Mouse (Mus musculus): Measurements from ENCODE around the gene Zfp747. TPM values are rescaled to one million over a fixed set of nuclear protein-coding genes. Genes with fewer than 3 reads are reported as not detected.
A peak's percentile ranks its signal among the peaks of the same experiment; 100 is the strongest.
"Not testable (repeated sequence)": the region's sequence is repeated elsewhere in the genome, so short reads cannot be mapped to it uniquely, and the experiment has no call there.

Gene Zfp747
- total RNA-seq (2015; ENCODE audit: low replicate concordance) (0.42 TPM in 1 of 2 replicates, not detected in the other), total RNA-seq (2017; ENCODE audit: low replicate concordance) (2.4 TPM in 1 of 2 replicates, not detected in the other)

DNA sequence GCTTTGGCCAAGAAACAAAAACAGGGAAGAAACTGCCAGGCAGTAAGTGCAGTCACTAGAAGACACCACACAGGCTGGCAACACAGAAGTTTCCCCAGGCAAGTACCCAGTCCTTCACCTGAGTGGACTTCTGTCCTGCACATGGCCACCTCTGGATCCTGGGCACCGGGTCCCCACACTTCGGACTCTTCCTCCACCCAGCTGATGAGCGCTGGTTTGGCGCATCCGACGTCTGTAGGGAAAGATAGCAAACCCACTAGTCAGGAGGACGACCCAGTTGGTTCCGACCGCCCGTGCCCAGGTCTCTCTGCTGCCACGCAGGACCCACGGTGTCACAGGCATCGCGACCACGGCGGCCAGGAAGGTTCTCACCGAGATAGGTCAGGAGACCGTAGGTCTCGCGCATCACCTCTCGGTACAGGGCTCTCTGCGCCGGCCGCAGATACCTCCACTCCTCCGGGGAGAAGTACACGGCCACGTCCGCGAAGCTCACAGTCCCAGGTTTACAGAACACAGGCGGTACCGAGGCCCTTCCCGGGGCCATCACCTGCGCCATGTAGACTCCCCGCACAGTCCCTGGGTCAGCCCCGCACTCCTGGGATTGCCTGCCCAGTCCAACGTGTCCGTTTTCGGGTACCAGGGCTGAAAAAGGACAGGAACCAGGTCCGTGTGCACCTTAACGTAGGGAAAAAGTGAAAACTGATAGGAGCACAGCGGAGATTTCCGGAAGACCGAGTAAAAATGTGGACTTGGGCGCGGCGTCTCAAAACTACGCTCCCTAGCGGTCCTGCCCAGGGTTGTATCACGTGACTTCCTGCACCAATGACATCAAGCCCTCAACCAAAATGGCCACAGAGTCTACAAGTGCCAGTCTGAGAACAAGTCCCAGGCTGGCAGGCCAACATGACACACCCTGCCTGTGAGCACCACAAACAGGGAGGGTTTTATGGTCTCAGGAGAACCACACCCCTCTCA, at the start of gene Zfp747:
TSS of gene Zfp747 (minus strand) at position 780 of the 975 bp plus-strand sequence.
- peak; percentile 95 for ATAC-seq (replicated peaks; ENCODE audit: low FRiP score, poor library complexity, severe bottlenecking)

DNA sequence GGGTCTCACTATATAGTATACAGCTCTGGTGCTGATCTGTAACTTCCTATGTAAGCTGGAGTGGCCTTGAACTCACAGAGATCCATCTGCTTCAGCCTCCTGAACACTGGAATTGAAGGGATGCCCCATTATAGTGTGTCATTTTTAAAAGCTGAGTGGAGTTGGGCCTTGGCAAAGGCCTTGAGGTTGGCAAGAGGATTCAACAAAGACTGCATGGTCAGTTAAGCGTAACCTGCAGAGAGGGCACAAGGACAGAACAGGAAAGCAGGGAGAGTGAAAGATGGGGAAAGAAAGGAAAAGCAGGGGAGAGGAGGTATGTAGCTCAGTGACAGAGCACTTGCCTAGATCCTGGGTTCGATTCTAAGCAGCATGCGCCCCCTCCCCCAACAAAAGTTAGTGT, 49.4 kb upstream of the Zfp747 start:
- ATAC-seq (replicated peaks; ENCODE audit: low FRiP score, poor library complexity, severe bottlenecking) = no peak

DNA sequence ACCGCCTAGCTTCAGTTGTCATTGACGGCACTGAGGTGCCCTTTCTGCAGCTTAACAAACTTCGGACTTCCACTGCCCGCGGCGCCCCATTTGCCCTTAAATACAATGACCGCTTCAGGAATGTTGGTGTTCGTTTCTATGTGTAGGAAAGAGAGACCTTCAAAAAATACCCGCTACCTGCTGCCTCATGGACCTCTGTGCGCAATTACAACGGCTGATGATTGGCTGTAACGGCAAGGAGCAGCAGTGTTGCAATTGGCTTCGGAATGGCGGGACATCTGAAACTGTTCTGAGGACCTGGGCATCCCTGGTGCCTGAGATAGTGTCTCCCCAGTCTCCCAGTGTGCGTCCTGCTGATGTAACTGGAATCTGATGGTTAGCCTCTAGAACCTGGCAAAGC, 46.4 kb upstream of the Zfp747 start:
- peak; percentile 62 for ATAC-seq (replicated peaks; ENCODE audit: low FRiP score, poor library complexity, severe bottlenecking)

DNA sequence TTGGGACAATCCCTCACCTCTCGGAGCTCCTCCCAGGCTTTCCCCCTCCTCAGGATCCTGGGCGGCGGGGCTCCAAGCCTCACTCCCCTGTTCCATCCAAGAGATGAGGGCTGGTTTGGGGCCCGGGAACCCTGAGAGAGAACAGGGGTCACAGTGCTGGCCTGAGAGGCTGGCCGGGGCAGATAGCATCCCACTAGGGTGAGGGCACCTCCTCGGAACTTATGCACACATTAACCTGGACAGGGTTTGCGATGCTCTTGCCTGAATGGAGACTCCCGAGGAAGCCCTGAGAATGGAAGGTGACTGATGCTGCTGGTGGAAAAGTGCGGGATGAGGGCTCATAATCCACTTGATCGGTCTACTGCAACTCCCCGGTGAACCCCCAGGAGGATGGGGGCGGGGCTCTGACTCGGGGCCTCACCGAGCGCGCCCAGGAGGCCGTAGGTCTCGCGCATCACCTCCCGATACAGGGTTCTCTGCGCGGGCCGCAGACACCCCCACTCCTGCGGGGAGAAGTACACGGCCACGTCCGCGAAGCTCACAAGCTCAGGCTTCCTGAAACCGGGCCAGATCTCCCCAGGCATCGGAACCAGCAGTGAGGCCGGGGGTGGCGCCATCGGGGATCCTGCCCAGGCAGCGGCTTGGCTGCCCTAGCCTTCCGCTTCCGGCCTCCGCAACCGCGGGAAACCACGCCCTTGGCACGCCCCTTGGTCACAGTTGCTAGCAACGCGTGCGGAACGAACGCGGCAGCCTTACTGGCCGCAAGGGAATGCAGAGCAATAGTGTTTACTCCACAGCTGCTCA, 45.7 kb upstream of the Zfp747 start, which contains the start of gene Zfp688:
TSS of gene Zfp688 (minus strand) at position 681 of the 804 bp plus-strand sequence.
- ATAC-seq (replicated peaks; ENCODE audit: low FRiP score, poor library complexity, severe bottlenecking) = peak; percentile 95

DNA sequence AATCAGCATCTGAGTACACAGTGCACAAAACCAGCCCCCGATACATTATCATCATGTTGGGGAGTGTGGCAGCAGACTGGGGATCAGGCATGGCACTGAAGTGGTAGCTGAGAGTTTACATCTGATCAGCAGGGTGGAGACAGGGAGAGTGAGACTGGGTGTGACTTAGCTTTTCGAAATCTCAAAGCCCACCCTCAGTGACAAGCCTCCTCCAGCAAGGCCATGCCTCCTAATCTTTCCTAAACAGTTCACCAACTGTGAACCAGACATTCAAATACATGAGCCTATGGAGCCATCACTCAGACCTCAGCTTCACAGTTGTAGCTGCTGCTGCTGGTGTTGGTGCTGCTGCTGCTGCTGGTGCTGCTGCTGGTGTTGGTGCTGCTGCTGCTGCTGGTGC, 35.6 kb upstream of the Zfp747 start:
- ATAC-seq (replicated peaks; ENCODE audit: low FRiP score, poor library complexity, severe bottlenecking) = no peak

DNA sequence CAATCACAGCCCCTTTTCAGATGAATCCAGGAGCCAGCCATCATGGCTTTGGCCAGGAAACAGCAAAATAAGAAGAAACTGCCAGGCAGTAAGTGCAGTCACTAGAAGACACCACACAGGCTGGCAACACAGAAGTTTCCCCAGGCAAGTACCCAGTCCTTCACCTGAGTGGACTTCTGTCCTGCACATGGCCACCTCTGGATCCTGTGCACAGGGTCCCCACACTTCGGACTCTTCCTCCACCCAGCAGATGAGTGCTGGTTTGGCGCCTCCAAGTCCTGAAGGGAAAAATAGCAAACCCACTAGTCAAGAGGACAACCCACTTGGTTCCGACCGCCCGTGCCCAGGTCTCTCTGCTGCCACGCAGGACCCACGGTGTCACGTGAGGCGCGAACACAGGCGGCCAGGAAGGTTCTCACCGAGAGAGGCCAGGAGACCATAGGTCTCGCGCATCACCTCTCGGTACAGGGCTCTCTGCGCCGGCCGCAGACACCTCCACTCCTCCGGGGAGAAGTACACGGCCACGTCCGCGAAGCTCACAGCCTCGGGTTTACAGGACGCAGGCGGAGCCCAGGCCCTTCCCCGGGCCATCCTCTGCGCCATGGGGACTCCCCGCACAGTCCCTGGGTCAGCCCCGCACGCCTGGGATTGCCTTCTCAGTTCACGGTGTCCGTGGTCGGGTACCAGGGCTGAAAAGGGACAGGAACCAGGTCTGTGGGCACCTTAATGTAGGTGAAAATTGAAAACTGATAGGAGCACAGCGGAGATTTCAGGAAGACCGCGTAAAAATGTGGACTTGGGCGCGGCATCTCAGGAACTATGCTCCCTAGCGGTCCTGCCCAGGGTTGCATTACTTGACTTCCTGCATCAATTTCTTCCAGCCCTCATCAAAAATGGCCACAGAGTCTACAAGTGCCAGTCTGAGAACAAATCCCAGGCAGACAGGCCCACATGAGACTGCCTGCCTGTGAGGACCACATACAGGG, 30.4 kb upstream of the Zfp747 start, which contains the start of gene Zfp764:
TSS of gene Zfp764 (minus strand) at position 821 of the 986 bp plus-strand sequence.
- ATAC-seq (replicated peaks; ENCODE audit: low FRiP score, poor library complexity, severe bottlenecking) = peak; percentile 75

DNA sequence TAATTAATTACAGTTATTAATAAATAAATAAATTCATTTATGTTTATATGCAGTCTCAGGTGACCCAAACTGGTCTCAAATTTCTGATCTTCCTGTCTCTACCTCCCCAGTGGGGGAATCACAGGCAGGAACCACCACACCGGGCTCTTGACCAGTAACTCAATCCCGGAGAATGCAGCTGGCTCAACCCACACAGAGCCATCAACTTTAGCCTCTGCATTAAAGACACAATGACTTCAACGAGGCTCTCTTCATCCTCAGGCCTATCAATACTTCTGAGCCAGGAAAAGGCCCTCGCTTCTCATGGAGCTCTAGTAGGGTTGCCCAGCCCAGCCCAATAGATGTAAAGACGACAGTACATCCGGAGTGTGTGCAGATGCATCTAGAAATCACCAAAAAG, 28.3 kb upstream of the Zfp747 start:
- ATAC-seq (replicated peaks; ENCODE audit: low FRiP score, poor library complexity, severe bottlenecking) = not testable (repeated sequence)

DNA sequence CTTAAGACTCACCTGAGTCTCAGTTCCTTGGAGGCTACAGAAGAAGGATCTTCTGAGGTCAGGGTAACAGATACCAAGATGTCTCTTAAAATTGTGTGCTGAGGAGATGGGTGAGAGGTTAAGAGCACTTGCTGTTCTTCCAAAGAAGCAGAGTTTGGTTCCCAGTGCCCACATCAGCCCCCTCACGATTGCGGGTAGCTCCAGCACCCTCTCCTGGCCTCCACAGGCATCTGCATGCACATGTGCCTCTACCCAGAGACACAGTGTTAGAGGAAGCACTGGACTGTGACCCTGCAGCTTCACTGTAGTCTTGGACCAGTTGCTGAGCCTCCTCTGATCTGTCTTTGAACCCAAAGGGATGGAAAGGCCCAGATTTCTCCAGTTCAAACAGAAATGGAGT, 27.1 kb upstream of the Zfp747 start:
- ATAC-seq (replicated peaks; ENCODE audit: low FRiP score, poor library complexity, severe bottlenecking) = 0 out of 2 replicates have a peak, but pooled peaks have one; percentile 27

DNA sequence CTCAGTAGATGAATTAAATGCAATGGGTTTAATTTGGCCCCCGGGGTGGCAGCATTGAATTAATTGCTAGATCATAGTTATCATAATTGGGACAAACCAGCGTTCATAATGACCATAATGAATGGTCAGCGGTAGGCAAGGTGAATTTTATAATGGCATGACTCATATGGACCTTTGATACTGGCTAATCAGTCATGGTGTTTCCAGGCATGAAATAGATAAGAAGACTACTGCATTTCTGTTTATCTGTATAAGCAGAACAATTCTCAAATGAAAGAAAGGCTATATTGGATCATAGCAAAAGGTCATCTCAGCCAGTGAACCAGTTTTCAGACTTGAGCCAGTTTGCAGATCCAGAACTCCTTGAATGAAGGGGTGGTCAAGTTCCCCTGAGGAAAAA, 24.5 kb upstream of the Zfp747 start:
- ATAC-seq (replicated peaks; ENCODE audit: low FRiP score, poor library complexity, severe bottlenecking) = no peak

DNA sequence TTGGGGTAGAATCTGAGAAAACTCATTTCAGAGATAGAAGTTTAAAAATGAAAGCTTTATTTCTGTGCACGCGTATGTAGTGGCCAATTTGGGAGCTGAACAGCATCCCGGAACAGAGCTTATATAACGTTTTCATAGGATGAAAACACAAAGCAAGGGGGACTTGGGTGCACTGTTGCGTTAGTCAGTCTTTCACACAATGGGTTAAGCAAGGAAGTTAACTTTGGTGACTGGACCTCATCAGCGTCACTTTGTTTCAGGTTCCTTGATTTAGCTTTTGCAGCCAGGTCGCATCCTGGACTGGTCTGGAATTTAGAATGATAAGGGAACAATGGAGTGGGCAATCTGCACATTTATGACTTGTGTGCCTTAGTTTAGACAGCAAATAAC, 18.1 kb upstream of the Zfp747 start:
- ATAC-seq (replicated peaks; ENCODE audit: low FRiP score, poor library complexity, severe bottlenecking) = no peak

DNA sequence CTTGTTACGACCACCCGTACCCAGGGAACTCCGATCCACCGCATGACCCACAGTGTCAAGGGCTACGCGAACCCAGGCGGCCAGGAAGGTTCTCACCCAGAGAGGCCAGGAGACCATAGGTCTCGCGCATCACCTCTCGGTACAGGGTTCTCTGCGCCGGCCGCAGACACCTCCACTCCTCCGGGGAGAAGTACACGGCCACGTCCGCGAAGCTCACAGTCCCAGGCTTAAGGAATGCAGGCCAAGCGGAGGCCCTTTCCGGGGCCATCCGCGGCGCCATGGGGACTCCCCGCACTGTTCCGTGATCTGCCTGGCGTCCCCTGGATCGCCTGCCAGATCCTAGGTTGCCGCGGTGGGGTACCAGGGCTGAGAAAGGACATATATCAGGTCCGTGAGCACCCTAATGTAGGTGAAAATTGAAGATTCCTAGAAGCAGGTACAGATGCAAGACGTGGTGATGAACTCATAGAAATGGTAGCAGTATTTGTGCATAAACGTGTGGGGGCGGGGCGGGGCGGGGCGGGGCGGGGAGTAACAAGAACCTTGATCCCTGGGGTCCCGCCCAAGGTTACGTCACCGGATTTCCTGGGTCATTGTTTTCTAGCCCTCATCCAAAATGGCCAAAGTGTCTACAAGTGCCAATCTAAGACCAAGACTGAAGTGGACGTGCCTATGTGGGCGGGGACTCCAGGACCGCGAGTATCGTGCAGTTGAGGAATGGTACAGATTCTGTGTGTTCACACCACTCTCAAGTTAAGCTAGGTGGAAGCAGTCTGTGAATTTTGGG, 17.5 kb upstream of the Zfp747 start, which contains the start of gene E430018J23Rik:
TSS of gene E430018J23Rik (minus strand) at position 473 of the 787 bp plus-strand sequence.
- peak; percentile 73 for ATAC-seq (replicated peaks; ENCODE audit: low FRiP score, poor library complexity, severe bottlenecking)

DNA sequence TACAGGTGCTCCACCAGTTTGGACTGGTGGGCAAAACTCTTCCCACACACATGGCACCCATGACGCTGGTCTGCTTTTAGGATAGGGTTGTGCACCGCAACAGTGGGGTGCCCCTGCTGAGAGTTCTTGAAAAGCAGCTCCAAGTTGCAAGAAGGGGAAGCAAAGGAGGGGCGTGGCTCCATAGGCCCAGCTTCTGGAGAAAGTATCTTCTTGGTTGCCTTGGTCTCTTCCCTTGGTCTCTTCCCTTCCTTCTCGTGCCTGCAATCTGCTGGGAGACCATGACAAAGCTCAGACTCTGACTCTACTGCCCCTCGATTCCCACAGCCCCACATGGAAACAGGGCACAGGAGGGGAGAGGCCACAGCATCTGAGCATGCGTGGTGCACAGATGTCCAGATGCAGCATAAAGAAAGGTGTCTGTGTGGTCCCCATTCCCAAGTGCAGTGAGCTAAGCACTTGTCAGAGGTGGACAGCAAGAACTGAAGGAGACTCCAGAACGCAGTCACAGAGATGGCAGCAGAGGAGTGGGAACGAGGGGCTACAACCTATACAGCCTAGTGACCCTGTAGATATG, 16.5 kb upstream of the Zfp747 start:
- no peak for ATAC-seq (replicated peaks; ENCODE audit: low FRiP score, poor library complexity, severe bottlenecking)

DNA sequence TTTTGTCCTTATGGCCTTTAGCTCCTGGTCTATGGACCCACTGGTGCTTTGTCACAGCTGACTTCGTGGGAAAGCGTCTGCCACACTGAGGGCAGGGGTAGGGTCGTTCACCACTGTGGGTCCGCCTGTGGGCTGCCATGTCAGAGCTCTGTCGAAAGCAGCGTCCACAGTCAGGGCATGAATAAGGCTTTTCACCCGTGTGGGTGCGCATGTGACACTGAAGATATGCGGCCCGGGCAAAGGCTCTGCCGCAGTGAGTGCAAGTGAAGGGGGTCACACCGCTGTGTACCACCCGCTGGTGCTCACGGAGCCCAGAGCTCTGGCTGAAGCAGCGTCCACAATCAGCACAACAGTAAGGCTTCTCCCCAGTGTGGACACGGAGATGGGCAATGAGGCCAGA, 15.7 kb upstream of the Zfp747 start:
- no peak for ATAC-seq (replicated peaks; ENCODE audit: low FRiP score, poor library complexity, severe bottlenecking)

DNA sequence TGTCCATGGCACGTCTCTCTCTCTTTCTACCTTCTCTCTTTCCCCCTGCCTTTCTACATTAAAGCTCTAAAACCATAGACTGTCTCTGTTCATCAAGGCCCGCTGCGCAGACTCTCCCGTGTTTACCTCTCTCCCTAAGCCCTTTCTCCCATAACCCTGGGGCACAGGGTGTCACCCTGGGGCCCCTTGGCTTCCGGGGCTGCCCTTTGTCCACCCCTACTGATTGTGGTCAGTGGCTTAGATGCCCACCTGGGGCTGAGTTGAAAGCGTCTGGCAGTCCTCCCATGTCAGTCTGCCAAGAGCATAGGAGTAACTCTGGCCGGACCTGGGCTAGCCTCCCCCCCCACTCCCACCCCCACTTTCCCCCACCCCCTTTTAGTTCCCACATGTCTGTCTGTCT, 14.5 kb upstream of the Zfp747 start:
- no peak for ATAC-seq (replicated peaks; ENCODE audit: low FRiP score, poor library complexity, severe bottlenecking)

DNA sequence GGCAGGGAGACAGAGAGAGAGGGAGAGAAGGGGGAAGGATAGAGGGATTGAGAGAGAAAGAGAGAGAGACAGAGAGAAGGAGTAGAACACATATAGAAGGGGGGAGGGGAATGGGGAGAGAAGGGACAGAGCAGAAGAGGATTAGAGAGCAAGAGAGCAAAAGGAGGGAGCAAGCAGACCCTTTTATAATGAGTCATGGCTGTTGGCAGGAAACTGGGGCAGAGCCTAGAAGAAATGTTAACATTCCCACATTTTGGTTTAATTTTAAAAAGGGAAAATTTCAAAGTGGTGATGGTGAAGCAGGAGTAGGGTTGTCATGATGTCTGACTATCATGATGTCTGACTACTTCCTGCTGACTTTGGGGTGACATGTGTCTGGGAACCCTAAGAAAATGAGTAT, 12.4 kb upstream of the Zfp747 start:
- ATAC-seq (replicated peaks; ENCODE audit: low FRiP score, poor library complexity, severe bottlenecking) = not testable (repeated sequence)

DNA sequence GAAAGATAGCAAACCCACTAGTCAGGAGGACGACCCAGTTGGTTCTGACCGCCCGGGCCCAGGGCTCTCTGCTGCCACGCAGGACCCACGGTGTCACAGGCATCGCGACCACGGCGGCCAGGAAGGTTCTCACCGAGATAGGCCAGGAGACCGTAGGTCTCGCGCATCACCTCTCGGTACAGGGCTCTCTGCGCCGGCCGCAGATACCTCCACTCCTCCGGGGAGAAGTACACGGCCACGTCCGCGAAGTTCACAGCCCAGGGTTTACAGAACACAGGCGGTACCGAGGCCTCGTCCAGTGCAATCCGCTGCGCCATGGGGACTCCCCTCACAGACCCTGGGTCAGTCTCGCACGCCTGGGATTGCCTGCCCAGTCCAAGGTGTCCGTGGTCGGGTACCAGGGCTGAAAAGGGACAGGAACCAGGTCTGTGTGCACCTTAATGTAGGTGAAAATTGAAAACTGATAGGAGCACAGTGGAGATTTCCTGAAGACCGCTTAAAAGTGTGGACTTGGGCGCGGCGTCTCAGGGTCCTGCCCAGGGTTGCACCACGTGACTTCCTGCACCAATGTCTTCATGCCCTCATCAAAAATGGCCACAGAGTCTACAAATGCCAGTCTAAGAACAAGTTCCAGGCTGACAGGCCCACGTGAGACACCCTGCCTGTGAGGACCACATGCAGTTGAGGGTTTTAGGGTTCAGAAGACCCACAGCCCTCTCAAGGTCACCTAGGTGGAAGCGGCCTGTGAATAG, 11.0 kb upstream of the Zfp747 start, which contains the start of gene 9130019O22Rik:
TSS of gene 9130019O22Rik (minus strand) at position 526 of the 752 bp plus-strand sequence.
- peak; percentile 90 for ATAC-seq (replicated peaks; ENCODE audit: low FRiP score, poor library complexity, severe bottlenecking)

DNA sequence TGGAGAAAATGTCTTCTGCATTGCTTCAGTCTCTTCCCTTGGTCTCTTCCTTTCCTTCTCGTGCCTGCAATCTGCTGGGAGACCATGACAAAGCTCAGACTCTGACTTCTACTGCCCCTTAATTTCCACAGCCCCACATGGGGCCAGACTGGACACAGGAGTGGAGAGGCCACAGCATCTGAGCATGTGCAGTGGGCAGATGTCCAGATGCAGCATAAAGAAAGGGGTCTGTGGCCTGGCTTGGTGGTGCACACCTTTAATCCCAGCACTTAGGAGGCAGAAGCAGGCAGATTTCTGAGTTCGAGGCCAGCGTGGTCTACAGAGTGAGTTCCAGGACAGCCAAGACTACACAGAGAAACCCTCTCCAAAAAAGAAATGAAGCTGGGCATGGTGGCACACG, 9.7 kb upstream of the Zfp747 start:
- not testable (repeated sequence) for ATAC-seq (replicated peaks; ENCODE audit: low FRiP score, poor library complexity, severe bottlenecking)
